Mouse (Mus musculus): Measurements from ENCODE around the gene Cnot6l. TPM values are rescaled to one million over a fixed set of nuclear protein-coding genes. Genes with fewer than 3 reads are reported as not detected.

The Cnot6l gene
- polyA plus RNA-seq, 1 experiment from 2014 or later, result 25.2 TPM

DNA sequence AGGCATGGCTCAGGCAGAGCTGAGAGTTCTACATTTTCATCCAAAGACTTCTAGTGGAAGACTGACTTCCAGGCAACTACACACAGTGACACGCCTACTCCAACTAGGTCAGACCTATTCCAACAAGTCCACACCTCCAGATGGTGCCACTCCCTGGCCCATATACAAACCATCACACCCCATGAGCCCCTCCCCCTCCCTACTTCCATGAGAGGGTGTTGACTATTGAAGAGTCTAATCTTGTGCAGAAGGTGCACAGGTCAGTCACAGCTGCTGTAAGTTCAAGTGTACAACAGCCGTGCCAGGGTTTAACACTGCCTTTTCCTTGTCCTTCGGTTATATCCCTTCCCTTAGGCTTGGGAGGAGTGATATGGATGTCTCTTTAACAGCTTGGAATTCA, 121.5 kb downstream of the Cnot6l start:
- 79% methylated on average over 3 of the region's 3 CpGs for WGBS

DNA sequence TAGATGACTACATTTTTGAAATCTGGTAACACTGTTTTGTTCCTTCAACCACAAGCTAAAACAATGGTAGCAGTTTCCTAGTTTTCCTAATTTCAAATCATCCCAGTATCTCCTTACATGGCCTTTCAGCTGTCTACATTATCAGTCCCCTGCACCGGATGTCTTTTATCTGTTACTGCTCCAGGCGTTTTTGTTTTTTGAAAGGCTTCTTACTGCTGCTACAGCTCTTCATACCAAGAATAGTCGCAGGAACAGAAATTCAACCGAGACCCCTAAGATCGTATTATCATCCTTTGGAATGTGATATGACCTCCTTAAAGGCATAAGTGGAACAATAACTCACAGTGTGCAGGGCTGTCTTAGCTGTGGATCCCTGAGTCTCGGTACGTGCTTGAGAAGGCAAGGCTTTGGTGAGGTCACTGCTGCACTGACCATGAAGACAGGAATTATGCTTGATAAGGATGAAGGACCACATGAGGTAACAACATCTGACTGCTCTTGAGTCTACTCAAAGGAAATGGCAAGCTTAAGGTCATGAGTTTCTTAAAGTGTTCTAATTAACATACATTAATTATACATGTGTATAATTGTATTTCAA, 122.4 kb downstream of the Cnot6l start:
- 52% methylated on average over 7 of the region's 7 CpGs for WGBS
- no peaks in the 10 kb centered on the region for H3K36me3 ChIP-seq (ENCODE audit: control insufficient read depth, insufficient read depth, low read length)
- peaks cover 5% of the 10 kb centered on the region; the same call in 1 of the 2 replicates for H3K4me1 ChIP-seq (replicated peaks; ENCODE audit: control insufficient read depth, insufficient read depth, low read length)
- H3K4me3 ChIP-seq (ENCODE audit: low read depth, low read length), result no peak overlapping the region
- no peak overlapping the region for H3K4me2 ChIP-seq (ENCODE audit: low read length)
- no peak overlapping the region for H3K27ac ChIP-seq (ENCODE audit: low read depth)
- H3K9me3 ChIP-seq (ENCODE audit: control insufficient read depth, low read length), result no peaks in the 10 kb centered on the region
- no peak overlapping the region for H3K9ac ChIP-seq (ENCODE audit: low read length)
- DNase-seq (ENCODE audit: low spot score) (peak; percentile 23), ATAC-seq (replicated peaks; ENCODE audit: low FRiP score, low TSS enrichment, low read depth) (no peak)
- H3K27me3 ChIP-seq (replicated peaks; ENCODE audit: control insufficient read depth, insufficient read depth, low read length), result no peaks in the 10 kb centered on the region

More for the DNA sequence above, 121.5 kb downstream of the Cnot6l start:
- H3K4me3 ChIP-seq (ENCODE audit: low read depth, low read length), result no peak overlapping the region
- DNase-seq (ENCODE audit: low spot score) (peak; percentile 47), ATAC-seq (replicated peaks; ENCODE audit: low FRiP score, low TSS enrichment, low read depth) (no peak)
- H3K9ac ChIP-seq (ENCODE audit: low read length), result no peak overlapping the region
- H3K27me3 ChIP-seq (replicated peaks; ENCODE audit: control insufficient read depth, insufficient read depth, low read length), result no peaks in the 10 kb centered on the region
- no peak overlapping the region for H3K4me2 ChIP-seq (ENCODE audit: low read length)
- H3K4me1 ChIP-seq (replicated peaks; ENCODE audit: control insufficient read depth, insufficient read depth, low read length), result peaks cover 2% of the 10 kb centered on the region; the same call in 1 of the 2 replicates
- no peaks in the 10 kb centered on the region for H3K36me3 ChIP-seq (ENCODE audit: control insufficient read depth, insufficient read depth, low read length)
- no peaks in the 10 kb centered on the region for H3K9me3 ChIP-seq (ENCODE audit: control insufficient read depth, low read length)
- H3K27ac ChIP-seq (ENCODE audit: low read depth), result no peak overlapping the region

DNA sequence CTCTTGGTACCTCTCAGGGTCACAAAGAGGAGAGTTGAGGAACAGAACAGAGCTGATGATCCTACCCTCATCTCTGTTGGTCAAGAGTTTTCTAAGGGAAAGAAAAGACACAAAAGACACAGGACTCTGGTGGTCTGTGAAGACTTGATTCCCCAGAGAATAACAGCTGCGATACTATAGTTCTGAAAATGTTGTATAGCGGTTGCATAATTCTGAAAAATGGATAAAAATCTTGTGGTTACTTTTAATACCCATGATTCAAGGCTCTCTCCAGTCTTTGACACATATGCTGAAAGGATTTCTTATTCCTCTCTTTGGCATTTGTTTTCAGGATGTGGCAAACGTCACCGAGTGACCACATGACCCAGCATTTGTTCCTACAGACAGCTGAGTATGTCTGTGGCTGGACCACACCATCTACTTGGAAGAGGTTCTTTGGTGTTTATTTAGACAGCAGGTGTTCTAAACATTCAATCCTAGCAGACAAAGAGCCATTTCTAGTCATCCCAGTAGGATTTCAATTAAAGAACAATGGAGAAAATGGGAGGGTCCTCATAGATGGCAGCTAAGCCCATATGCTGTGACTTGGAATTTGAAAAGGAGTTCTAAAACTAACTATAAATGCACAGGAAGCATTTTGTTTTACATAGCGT, 124.7 kb downstream of the Cnot6l start:
- Histone ChIP-seq H3K36me3 (ENCODE audit: control insufficient read depth, insufficient read depth, low read length) (no peaks in the 10 kb centered on the region), H3K27ac (ENCODE audit: low read depth) (no peak overlapping the region), H3K4me2 (ENCODE audit: low read length) (no peak overlapping the region), H3K27me3 (replicated peaks; ENCODE audit: control insufficient read depth, insufficient read depth, low read length) (no peaks in the 10 kb centered on the region), H3K9me3 (ENCODE audit: control insufficient read depth, low read length) (no peaks in the 10 kb centered on the region), H3K4me1 (replicated peaks; ENCODE audit: control insufficient read depth, insufficient read depth, low read length) (peaks cover 5% of the 10 kb centered on the region; the same call in 1 of the 2 replicates), H3K4me3 (ENCODE audit: low read depth, low read length) (no peak overlapping the region), H3K9ac (ENCODE audit: low read length) (no peak overlapping the region)
- DNase-seq (ENCODE audit: low spot score) (no peak), ATAC-seq (replicated peaks; ENCODE audit: low FRiP score, low TSS enrichment, low read depth) (no peak)
- WGBS, result 79% methylated on average over 5 of the region's 5 CpGs

DNA sequence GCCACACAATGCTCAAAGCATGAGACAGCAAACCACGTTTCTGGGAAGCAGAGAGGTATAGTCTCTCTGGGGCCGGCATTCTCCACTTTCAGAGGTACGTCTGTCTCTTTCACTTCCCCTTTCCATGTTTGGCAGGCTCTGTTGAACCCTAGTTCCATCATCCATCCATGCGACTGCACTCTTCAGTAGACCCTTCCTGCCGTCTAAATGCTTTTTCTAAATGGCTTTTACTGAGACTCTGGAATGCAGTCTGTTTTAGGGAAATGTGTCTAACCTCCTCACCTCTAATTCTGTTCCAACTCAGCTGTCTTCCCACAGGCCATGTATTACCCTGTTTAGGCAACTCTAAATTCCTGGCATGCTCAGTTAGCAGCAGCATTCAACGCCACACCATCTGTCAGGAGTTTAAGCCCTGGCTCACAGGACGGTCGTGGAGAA, 126.3 kb downstream of the Cnot6l start:
- H3K4me1 ChIP-seq (replicated peaks; ENCODE audit: control insufficient read depth, insufficient read depth, low read length), result peaks cover 5% of the 10 kb centered on the region; the same call in 1 of the 2 replicates
- DNase-seq (ENCODE audit: low spot score) (peak; percentile 52), ATAC-seq (replicated peaks; ENCODE audit: low FRiP score, low TSS enrichment, low read depth) (no peak)
- H3K4me2 ChIP-seq (ENCODE audit: low read length), result no peak overlapping the region
- WGBS, result 16% methylated on average over 8 of the region's 8 CpGs
- no peak overlapping the region for H3K4me3 ChIP-seq (ENCODE audit: low read depth, low read length)
- no peaks in the 10 kb centered on the region for H3K27me3 ChIP-seq (replicated peaks; ENCODE audit: control insufficient read depth, insufficient read depth, low read length)
- no peaks in the 10 kb centered on the region for H3K36me3 ChIP-seq (ENCODE audit: control insufficient read depth, insufficient read depth, low read length)
- peak overlapping the region; percentile 29; the same call in 1 of the 2 replicates for H3K27ac ChIP-seq (ENCODE audit: low read depth)
- H3K9me3 ChIP-seq (ENCODE audit: control insufficient read depth, low read length), result no peaks in the 10 kb centered on the region
- no peak overlapping the region for H3K9ac ChIP-seq (ENCODE audit: low read length)

DNA sequence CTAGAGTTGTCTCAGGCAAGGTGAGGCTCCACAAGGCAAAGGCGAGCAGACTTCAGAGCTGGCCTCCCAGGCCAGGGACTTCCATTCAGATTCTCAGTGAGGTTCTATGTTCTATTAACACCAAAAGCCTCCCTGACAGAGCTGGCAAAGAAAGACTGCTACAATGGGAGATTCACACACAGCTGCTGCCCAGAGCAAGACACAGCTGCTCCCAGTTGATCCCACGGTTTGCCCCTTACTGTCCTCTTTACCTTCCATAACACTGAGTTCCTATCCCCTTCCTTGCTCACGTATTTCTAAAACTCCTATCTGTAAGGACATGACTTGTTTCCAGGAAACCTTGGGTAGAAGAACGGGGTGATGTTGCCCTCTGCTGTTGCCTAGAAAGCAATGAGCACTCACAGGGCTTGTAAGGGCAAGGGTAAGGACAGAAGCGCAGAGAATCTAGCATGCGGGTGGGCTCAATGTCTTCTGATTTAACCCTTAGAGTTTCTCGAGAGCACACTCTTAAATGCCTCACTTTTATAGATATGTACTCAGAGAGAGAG, 127.8 kb downstream of the Cnot6l start:
- Histone ChIP-seq H3K27me3 (replicated peaks; ENCODE audit: control insufficient read depth, insufficient read depth, low read length) (no peaks in the 10 kb centered on the region), H3K4me1 (replicated peaks; ENCODE audit: control insufficient read depth, insufficient read depth, low read length) (peaks cover 5% of the 10 kb centered on the region; the same call in 1 of the 2 replicates), H3K4me3 (ENCODE audit: low read depth, low read length) (no peak overlapping the region), H3K4me2 (ENCODE audit: low read length) (no peak overlapping the region), H3K27ac (ENCODE audit: low read depth) (no peak overlapping the region), H3K36me3 (ENCODE audit: control insufficient read depth, insufficient read depth, low read length) (no peaks in the 10 kb centered on the region), H3K9me3 (ENCODE audit: control insufficient read depth, low read length) (no peaks in the 10 kb centered on the region), H3K9ac (ENCODE audit: low read length) (no peak overlapping the region)
- ATAC-seq (replicated peaks; ENCODE audit: low FRiP score, low TSS enrichment, low read depth), result no peak
- peak; percentile 55 for DNase-seq (ENCODE audit: low spot score)
- WGBS, result 53% methylated on average over 7 of the region's 7 CpGs

DNA sequence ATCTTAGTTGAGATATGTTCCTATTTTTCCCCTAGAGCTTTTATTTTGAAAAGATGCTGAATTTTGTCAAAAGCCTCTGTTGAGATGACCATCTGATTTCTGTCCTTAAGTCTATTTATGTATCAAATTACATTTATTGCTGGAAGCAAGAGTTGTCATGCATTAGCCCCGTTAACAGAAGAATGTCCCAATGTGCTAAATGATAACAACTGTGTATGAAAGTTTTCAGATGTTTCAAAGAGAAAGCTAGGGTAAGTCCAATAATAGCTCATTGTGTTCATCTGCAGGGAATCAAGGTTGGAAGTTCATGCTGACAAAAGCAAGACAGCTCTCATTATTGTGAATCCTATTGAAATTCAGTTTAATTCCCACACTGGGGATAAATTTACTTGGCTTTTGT, 129.9 kb downstream of the Cnot6l start:
- 33% methylated on average over 1 of the region's 1 CpGs for WGBS
- Histone ChIP-seq H3K4me3 (ENCODE audit: low read depth, low read length) (no peak overlapping the region), H3K9ac (ENCODE audit: low read length) (no peak overlapping the region), H3K36me3 (ENCODE audit: control insufficient read depth, insufficient read depth, low read length) (no peaks in the 10 kb centered on the region), H3K4me2 (ENCODE audit: low read length) (no peak overlapping the region), H3K9me3 (ENCODE audit: control insufficient read depth, low read length) (no peaks in the 10 kb centered on the region), H3K27me3 (replicated peaks; ENCODE audit: control insufficient read depth, insufficient read depth, low read length) (no peaks in the 10 kb centered on the region), H3K27ac (ENCODE audit: low read depth) (no peak overlapping the region), H3K4me1 (replicated peaks; ENCODE audit: control insufficient read depth, insufficient read depth, low read length) (peaks cover 5% of the 10 kb centered on the region; the same call in 1 of the 2 replicates)
- ATAC-seq (replicated peaks; ENCODE audit: low FRiP score, low TSS enrichment, low read depth) (no peak), DNase-seq (ENCODE audit: low spot score) (no peak)

DNA sequence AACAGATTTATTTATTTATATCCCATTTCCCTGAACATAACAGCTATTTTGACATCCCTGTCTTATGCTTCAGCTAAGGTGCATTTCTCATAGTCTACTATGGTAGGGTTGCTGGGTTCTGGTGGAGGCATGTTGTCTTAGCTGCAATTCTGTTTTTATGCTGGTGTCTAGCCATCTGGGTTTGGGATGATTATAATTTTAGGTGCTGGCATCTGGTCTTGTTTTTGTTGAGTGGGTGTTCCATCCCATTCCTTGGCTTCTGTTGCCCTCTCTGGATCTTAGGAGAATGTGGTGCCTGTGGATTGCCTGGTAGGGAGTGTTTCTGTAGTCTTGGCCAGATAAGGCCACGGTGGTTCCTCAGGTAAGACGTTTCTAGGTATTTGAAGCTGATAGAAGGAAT, 134.2 kb downstream of the Cnot6l start:
- Histone ChIP-seq H3K4me2 (ENCODE audit: low read length) (no peak overlapping the region), H3K4me1 (replicated peaks; ENCODE audit: control insufficient read depth, insufficient read depth, low read length) (no peaks in the 10 kb centered on the region), H3K27ac (ENCODE audit: low read depth) (no peak overlapping the region), H3K27me3 (replicated peaks; ENCODE audit: control insufficient read depth, insufficient read depth, low read length) (no peaks in the 10 kb centered on the region), H3K36me3 (ENCODE audit: control insufficient read depth, insufficient read depth, low read length) (no peaks in the 10 kb centered on the region), H3K9ac (ENCODE audit: low read length) (no peak overlapping the region), H3K9me3 (ENCODE audit: control insufficient read depth, low read length) (no peaks in the 10 kb centered on the region), H3K4me3 (ENCODE audit: low read depth, low read length) (no peak overlapping the region)
- WGBS, result 90% methylated on average over 2 of the region's 2 CpGs
- DNase-seq (ENCODE audit: low spot score) (no peak), ATAC-seq (replicated peaks; ENCODE audit: low FRiP score, low TSS enrichment, low read depth) (no peak)
